Mouse (Mus musculus) splenic B cell, adult 2 months (primary cell): ENCODE data around the gene Cachd1.

Source experiments
- DNase-seq: peaks from one replicate; pipeline ENCODE4 v3.0.0-alpha.2; 2011; ENCODE audit warnings: low read depth, low spot score
- H3K27me3 ChIP-seq: 2 replicates; pipeline ENCODE4 v1.6.1; 2012; ENCODE audit warnings: mild to moderate bottlenecking, low read length, moderate library complexity, mixed read lengths; ENCODE audit not compliant: control insufficient read depth, poor library complexity, insufficient read depth, severe bottlenecking
- H3K36me3 ChIP-seq: 2 replicates; pipeline ENCODE4 v1.6.1; 2012; ENCODE audit warnings: mild to moderate bottlenecking, low read length, moderate library complexity, mixed read lengths; ENCODE audit not compliant: control insufficient read depth, poor library complexity, insufficient read depth, severe bottlenecking

The Cachd1 gene

DNA sequence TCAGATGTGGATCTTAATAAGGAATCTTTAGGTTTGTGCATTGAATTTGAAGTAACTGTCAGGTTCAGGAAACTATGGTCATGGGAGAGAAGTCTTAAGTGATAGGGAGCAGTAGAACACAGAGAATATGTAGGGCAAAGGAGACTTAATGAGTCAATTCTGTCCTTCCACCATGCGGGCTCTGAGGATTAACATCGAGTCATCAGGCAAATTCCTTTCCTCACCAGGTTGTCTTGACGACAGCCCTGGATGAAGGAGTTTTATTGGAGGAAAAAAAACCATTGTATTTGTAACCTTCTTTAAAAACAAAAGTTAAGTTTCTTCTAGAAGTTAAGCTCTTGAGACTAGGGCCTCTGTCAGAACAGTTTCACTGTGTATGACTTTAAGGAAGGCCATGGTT is 100.9 kb downstream of the Cachd1 start:
- Histone ChIP-seq H3K27me3 (no peaks in the 10 kb centered on the region), H3K36me3 (no peaks in the 10 kb centered on the region)

DNA sequence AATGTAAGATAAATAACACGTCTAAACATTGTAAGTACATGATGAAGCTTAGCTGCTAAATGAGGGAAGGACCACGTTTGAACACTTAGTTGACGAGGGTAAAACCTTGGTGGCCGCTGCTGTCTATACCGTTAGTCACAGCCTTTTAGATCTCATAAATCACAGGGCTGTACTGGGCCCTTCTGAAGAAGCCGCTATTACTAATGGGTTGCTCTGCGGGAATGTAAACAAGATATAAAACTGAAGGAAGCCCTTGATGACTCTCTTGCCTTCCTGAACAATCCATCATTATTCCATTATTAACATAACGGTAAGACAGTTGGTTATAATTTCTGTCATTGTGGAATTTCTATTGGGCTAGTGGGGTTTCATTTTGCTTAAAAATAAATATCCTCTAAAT is 102.9 kb downstream of the Cachd1 start:
- H3K36me3 ChIP-seq = no peaks in the 10 kb centered on the region
- H3K27me3 ChIP-seq = no peaks in the 10 kb centered on the region
- DNase-seq = no peak

More for the DNA sequence above, 100.9 kb downstream of the Cachd1 start:
- DNase-seq = no peak

DNA sequence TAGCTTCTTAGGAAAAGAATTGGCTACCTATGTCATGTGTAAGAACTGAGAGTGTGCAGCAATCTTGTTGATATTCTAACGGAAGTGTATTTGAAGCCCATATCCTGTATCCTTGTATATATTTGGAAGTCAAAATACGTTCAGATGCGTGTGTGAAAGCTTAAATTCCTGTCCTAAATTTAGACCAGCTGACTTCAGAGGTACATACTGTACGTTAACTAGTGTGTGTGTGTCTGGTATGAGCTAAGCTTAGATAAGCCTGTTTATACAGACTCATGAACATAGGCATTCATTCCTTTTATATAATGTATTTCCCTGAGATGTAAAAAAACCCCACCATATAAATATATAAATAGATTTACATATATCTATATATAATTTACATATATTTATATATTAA is 103.6 kb downstream of the Cachd1 start:
- no peak for DNase-seq
- Histone ChIP-seq H3K27me3 (no peaks in the 10 kb centered on the region), H3K36me3 (no peaks in the 10 kb centered on the region)

DNA sequence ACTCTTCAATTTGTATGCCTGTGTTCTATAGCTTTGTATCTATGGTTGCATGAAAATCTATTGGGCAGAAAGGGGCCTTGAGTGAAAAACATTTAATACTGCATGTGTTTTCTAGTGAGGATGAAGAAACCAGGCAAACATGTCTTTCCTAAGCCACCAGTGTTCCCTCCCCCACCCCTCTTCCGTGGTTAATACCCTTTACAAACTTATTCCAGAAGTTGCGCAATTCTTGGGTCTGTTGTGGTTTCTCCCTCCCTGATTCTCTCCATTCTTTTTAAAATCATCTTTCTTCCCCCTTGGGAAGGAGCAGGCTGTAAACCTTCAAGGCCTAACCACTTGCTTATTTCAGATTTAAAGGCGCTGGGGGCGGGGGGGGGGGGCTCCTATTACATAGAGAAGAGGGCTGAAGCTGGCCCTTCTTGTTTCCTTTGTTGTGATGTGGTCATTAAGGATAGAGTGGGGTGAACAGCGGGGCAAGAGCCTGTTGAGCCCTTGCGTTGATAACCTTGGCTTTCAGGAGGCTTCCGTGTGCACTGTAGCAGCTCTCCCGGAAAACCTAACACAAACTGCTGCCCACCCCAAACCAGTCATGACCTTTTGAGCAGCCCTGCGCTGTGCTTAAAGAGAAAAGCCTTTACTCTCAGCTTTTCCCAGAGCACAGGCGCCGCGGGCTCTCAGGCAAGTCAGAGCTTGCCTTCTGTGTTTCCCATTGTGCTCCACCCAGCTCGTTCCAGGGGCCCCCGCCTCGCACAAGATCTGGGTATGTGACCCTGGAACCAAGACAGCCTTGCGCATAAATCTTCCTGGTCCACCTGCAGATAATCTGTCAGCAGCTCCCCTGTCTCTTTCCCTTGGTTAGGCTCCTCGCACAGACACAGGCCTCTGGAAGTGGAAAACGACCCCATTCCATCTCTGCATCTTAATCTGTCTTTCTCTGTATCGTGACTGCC is 109.6 kb downstream of the Cachd1 start:
- Histone ChIP-seq H3K27me3 (no peaks in the 10 kb centered on the region), H3K36me3 (no peaks in the 10 kb centered on the region)
- DNase-seq = no peak

DNA sequence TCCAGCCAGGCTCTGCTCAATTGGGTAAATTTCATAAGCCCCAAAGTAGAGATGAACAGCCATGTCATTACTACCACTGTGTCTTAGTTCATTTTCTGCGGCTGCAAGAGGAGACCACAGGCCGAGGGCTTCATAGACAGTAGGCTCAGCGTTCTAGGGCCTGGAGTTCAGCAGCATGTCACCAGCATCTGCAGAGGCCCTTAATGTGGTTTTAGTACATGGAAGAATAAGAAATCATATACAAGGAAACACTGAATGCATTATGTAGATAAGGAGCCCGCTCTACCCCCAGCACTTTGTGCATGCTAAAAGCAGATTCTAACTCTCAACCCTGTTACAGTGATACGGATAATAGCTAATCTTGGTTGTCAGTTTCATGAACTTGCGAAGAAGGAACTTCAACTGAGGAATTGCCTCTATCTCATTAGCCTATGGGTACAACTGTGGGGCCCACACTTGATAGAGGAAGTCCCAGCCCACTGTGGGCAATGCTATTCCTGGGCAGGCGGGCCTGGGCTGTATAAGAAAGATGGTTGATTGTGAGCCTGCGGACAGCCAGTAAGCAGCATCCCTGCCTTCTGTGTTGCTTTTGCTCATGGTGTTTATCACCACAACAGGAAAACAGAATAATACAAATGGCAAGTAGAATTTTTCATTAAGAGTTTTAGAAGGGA is 110.4 kb downstream of the Cachd1 start:
- Histone ChIP-seq H3K36me3 (no peaks in the 10 kb centered on the region), H3K27me3 (no peaks in the 10 kb centered on the region)
- DNase-seq = no peak

DNA sequence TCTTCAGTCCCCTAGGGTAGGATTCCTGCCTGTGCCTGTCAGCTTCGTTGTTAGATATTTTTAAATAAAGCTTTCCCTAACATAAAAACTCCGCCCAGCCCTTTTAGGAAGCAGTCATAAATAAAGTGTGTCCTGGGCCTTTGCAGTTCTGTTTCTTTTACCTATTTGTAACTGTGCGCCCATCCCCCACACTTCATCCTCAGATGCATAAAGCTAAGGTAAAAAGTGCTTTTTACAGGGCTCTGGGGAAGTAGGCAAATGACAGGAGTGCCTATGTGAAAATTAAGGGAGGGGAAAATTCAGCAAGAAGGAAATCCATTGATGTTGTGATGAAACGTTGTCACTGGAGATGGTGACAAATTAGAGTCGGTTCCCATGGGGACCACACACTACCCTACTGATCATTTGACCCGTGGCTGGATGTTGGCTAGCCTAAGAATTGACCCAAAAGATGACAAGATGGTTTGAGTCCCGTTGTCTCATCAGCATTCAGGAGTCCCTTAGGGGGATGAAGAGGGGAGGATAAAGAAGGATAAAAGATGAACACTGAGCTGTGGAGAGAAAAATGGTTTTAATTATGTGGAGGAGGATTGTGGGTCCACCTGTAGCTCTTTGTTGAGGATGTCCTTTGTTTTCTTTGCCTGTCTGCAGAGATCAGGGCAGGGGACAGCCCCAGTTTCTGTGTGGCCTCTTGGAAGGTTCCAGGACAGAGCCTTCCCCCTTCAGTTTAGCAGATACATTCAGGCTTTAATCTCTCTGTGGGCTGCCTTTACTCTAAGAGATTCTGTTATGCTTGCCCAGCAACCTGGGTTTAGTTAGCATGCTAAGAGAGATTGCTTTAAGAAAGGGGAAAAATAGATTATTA is 113.9 kb downstream of the Cachd1 start:
- Histone ChIP-seq H3K36me3 (no peaks in the 10 kb centered on the region), H3K27me3 (no peaks in the 10 kb centered on the region)
- DNase-seq = no peak

DNA sequence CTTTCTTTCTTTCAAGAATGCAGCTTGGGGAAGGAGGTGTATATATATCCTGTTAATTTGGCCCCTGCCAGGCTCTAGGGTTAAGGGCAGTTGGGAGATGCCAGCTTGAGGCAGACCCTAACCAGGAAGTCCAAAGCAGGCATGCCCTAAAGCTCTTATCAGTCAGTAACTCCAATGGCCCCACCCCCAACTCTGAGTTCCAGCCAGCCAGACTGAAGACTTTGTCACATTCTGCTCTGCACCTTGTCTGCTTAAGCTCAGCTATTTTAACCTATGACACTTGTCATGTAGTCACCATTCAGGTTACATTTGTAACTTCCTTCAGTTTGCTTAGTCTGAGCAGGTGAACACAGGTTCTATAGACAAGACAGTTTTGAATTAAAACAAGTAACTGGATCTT is 117.3 kb downstream of the Cachd1 start:
- Histone ChIP-seq H3K27me3 (no peaks in the 10 kb centered on the region), H3K36me3 (no peaks in the 10 kb centered on the region)
- DNase-seq = no peak

DNA sequence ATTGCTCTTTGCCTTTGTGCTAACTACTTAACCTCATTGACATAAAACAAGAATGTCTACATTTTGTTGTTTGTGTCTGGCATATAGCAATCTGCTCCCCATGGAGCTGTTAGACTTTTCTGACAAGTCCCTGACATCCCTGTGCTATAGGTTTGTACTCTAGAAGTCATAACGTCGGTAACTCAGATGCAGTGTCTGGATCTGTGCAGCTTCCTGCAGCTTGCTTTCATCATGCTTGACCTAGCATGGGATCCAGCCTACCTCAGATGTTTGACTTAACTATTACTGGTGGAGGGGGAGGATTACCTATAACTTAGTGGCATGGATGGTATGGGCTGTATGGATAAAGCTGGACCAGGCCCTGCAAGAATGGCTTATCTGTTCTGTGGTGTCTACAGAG is 117.7 kb downstream of the Cachd1 start:
- Histone ChIP-seq H3K36me3 (no peaks in the 10 kb centered on the region), H3K27me3 (no peaks in the 10 kb centered on the region)
- DNase-seq = no peak

DNA sequence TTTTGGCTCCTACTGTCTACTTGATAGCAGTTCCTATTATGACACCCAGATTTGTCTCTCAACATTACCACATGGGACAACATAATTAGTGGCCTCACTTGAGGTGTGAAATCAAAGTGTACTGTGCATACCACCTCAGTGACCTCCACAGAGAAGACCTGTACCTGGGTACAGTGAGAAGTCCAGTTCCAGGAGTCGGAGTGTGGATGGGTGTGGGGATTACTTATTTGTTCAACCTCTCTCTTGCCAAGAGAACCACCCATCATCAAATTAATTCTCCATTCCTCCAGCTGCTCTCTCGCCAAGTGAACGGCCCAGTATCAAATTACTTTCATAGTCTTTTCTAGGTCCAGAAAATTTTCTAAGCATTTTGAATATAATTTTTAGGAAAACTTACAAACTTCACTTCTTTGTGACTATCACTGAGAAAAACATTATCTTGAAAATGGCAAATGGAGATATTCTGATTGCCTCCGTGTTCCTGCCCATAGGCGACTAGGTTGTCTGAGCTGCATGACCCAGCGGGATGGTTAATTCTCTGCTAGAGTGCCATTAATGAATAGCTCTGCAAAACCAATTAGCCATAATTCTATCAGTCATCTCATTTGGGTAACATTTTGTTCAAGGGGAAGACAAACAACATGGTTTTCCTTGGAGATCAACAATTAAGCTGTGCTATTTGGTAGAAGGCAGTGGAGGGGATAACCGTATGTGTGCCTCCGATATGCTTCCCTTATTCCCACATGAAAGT is 120.0 kb downstream of the Cachd1 start:
- no peak for DNase-seq
- Histone ChIP-seq H3K36me3 (no peaks in the 10 kb centered on the region), H3K27me3 (no peaks in the 10 kb centered on the region)

DNA sequence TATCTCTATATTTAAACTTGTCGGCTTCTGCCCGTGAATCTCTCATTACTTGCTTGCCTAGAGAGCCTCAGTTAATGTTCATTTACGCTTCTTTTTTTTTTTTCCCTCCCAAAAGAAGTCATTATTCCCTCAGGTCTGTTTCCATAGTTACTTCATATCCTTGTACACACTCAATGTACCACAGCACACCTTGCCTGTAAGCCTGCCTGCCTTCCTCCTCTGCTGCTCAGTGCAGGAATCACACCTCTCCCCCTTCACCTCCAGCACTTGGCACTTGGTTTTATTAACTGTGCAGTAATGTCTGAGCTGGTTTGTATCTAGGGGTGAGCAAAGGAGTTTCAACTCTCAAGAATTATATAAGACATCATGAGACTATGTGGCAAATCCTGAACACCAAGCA is 121.5 kb downstream of the Cachd1 start:
- DNase-seq = no peak
- no peaks in the 10 kb centered on the region for H3K27me3 ChIP-seq
- H3K36me3 ChIP-seq = no peaks in the 10 kb centered on the region

DNA sequence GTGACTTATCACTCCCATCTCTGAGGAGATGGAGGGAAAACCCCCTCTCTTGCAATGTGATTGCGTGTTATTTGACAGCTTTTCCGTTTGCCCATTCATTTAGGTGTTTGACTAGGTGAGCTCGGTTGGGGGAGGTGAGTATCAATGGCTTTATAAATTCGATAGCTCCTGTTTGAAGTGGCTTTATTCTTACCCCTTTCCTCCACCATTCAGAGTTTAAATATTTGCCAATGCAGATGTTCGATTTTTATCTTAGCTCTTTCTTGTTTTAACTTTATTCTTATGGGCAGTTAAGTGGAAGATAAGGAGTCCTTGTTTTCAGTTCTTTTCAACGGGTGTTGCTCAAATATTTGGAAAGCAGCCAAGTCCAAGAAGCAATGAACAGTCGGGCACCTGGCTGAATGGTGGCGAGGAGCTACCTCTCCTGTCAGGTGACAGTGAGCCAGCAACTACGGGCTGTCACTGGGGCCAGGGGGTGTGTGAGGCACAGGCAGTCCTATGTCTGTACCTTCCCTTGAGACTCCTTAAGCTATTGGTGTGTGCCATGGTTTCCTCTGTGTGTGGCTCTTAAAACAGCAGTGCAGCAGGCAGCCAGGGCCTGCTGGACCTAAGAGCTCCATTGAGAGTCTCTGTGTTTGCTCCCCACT is 133.3 kb downstream of the Cachd1 start:
- H3K27me3 ChIP-seq = no peaks in the 10 kb centered on the region

DNA sequence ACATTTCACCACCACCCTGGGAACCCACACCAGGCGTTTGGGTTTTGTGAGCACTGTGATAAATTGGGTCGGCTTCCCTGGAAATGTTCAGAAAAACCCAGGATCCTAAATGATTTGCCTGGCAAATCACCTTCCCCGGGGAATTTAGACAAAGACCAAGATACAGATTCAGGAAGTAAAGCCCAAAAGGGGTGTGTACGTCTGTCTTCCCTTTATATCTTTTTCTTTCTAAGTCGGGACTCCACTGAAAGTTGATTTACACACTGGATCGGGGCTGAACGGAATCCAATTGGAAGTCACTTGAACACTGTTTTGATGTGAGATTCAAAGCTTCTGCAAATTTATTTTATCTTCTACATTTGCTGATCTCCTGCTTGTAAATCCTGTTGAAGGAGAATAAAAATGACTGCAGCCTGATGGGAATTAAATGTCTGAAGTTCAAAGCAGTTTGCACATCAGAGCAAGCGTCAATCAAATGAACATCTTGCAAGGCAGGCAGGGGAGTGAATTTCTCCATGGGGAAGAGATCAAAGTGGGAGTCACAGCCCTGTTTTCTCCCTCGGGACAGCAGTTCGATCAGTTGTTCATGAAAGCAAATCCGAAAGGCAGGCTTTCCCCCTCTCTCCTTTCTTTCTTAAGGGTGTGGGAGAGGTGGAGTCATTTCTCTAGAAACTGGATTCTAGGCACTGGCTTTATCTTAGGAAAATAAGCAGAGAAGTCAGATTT is 134.3 kb downstream of the Cachd1 start:
- no peaks in the 10 kb centered on the region for H3K36me3 ChIP-seq
- H3K27me3 ChIP-seq = no peaks in the 10 kb centered on the region
- DNase-seq = no peak

More for the DNA sequence above, 133.3 kb downstream of the Cachd1 start:
- DNase-seq = no peak
- H3K36me3 ChIP-seq = no peaks in the 10 kb centered on the region

DNA sequence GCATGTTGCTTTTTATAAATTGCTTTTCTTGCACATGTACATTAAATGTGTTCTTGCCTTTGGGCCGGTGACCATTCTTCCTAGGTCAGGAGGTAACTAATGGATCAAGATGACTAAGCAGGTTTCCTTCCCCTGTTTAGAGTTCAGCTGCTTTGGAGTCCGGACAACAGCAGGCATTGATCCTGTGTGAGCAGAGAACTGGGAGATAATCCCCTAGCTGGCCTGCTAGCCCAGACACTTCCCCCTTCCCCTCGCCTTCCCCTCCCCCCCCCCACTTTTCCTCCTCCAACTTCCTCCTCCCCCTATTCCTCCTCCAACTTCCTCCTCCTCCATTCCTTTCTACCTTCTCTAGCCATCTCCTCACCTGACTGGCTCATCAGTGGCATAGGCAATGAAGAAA is 135.2 kb downstream of the Cachd1 start:
- no peaks in the 10 kb centered on the region for H3K27me3 ChIP-seq
- no peaks in the 10 kb centered on the region for H3K36me3 ChIP-seq
- DNase-seq = no peak
